Mouse (Mus musculus) heart, postnatal 0 days (tissue): Measurements from ENCODE around the gene Rasgef1b.

Experiments used
- CTCF ChIP-seq: IDR thresholded peaks from 2 replicates; pipeline ENCODE4 v1.5.1; 2016; ENCODE audit warnings: antibody characterized with exemption, control low read depth, low read depth
- EP300 ChIP-seq: IDR thresholded peaks from 2 replicates; pipeline ENCODE4 v1.6.1; 2016; ENCODE audit warnings: antibody characterized with exemption, low read depth

GRCm38 (mm10) chr5:99641407-99641806 is 87.5 kb downstream of the Rasgef1b start:
- TF ChIP-seq EP300 (no peak), CTCF (no peak)
